In genomic region chr11:11776071-11776821, GRCm38 (mm10) we compare ENCODE assay signal across 24 mouse cellular contexts. TPM values are rescaled to one million over a fixed set of nuclear protein-coding genes. Genes with fewer than 3 reads are reported as not detected.
DNase-seq lines count a peak whose midpoint lies in the region; ATAC-seq lines count a peak whose summit lies in the region.
"Had no signal": no experiment of that assay in that cellular context is flagged by ENCODE, and none has a peak within 500 bp of the region (broad histone marks: within the 10 kb centered on the region; RNA-seq: fewer than 3 reads in every experiment).

No protein-coding gene starts in this region.

- H3K36me3 ChIP-seq in midbrain, embryonic 11.5 days (ENCODE audit: control insufficient read depth, insufficient read depth, low read length): no peaks in the 10 kb centered on the region
- H3K36me3 ChIP-seq in midbrain, embryonic 10.5 days: no peaks in the 10 kb centered on the region
- H3K36me3 ChIP-seq: embryonic facial prominence, embryonic 13.5 days; forebrain, embryonic 12.5 days; heart, embryonic 15.5 days; hindbrain, embryonic 10.5 days; hindbrain, embryonic 15.5 days had no signal

- no peaks in the 10 kb centered on the region for H3K27me3 ChIP-seq in midbrain, embryonic 11.5 days (ENCODE audit: control insufficient read depth, insufficient read depth, low read length)
- H3K27me3 ChIP-seq in midbrain, embryonic 10.5 days (ENCODE audit: low read depth, poor library complexity, severe bottlenecking): no peaks in the 10 kb centered on the region
- H3K27me3 ChIP-seq: embryonic facial prominence, embryonic 13.5 days; forebrain, embryonic 12.5 days; heart, embryonic 15.5 days; hindbrain, embryonic 15.5 days had no signal

- ATAC-seq in midbrain, embryonic 11.5 days (ENCODE audit: low FRiP score): no peak
- ATAC-seq: forebrain, embryonic 16.5 days; inflammation-experienced regulatory T-cells, adult 6 months; intestine, postnatal 0 days; Patski had no signal

- DNase-seq in adrenal gland, postnatal 10 days: peak; percentile 36
- no peak for DNase-seq in adrenal gland, adult 18-20 months (ENCODE audit: low spot score in 2 of 2)
- peak; percentile 67 for DNase-seq in midbrain, embryonic 11.5 days (ENCODE audit: low spot score, missing footprints)
- DNase-seq in midbrain, embryonic 10.5 days (ENCODE audit: low spot score): no peak
- DNase-seq in induced T-regulatory cell, adult 2 months (ENCODE audit: low read depth): peak; percentile 29
- DNase-seq in thymus, postnatal 25 days: no peak
- DNase-seq in lung, adult 18-20 months: no peak
- DNase-seq: adrenal gland, postnatal 36 days; cerebellum, adult 11-12 months; cerebellum, adult 9-10 months; cerebellum, postnatal 36 days; gastrocnemius, postnatal 10 days; heart, adult 18-20 months; heart, postnatal 14 days had no signal

- WGBS in midbrain, embryonic 11.5 days: 71% methylated on average over 4 of the region's 4 CpGs
- 75% methylated on average over 4 of the region's 4 CpGs for whole genome bisulfite sequencing in midbrain, embryonic 10.5 days

- H3K4me2 ChIP-seq in midbrain, embryonic 11.5 days: no peak overlapping the region
- H3K4me2 ChIP-seq: embryonic facial prominence, embryonic 13.5 days; forebrain, embryonic 12.5 days; heart, embryonic 11.5 days; heart, embryonic 15.5 days; hindbrain, embryonic 15.5 days had no signal

- no peaks in the 10 kb centered on the region for H3K9me3 ChIP-seq in midbrain, embryonic 11.5 days (ENCODE audit: control insufficient read depth, low read length)
- no peaks in the 10 kb centered on the region for H3K9me3 ChIP-seq in midbrain, embryonic 10.5 days (replicated peaks)
- H3K9me3 ChIP-seq: embryonic facial prominence, embryonic 13.5 days; forebrain, embryonic 12.5 days; heart, embryonic 15.5 days; hindbrain, embryonic 10.5 days; hindbrain, embryonic 15.5 days had no signal

- no peaks in the 10 kb centered on the region for H3K4me1 ChIP-seq in midbrain, embryonic 11.5 days (ENCODE audit: control insufficient read depth, insufficient read depth, low read length)
- H3K4me1 ChIP-seq in midbrain, embryonic 10.5 days: no peaks in the 10 kb centered on the region
- H3K4me1 ChIP-seq: embryonic facial prominence, embryonic 13.5 days; forebrain, embryonic 12.5 days; heart, embryonic 15.5 days; hindbrain, embryonic 10.5 days; hindbrain, embryonic 15.5 days had no signal

- no peak overlapping the region for H3K9ac ChIP-seq in midbrain, embryonic 11.5 days (ENCODE audit: low read length)
- H3K9ac ChIP-seq: embryonic facial prominence, embryonic 13.5 days; forebrain, embryonic 12.5 days; heart, embryonic 15.5 days; hindbrain, embryonic 15.5 days had no signal

- H3K4me3 ChIP-seq in midbrain, embryonic 11.5 days (ENCODE audit: low read depth, low read length): no peak overlapping the region
- no peak overlapping the region for H3K4me3 ChIP-seq in midbrain, embryonic 10.5 days
- H3K4me3 ChIP-seq: embryonic facial prominence, embryonic 13.5 days; forebrain, embryonic 12.5 days; heart, embryonic 15.5 days; hindbrain, embryonic 10.5 days; hindbrain, embryonic 15.5 days had no signal

- H3K27ac ChIP-seq in midbrain, embryonic 11.5 days (ENCODE audit: low read depth, low read length): no peak overlapping the region
- H3K27ac ChIP-seq in midbrain, embryonic 10.5 days (replicated peaks): no peak overlapping the region
- H3K27ac ChIP-seq: embryonic facial prominence, embryonic 13.5 days; forebrain, embryonic 12.5 days; heart, embryonic 15.5 days; hindbrain, embryonic 10.5 days; hindbrain, embryonic 15.5 days had no signal

RNA-seq across cellular contexts. Expression of gene Fignl1, which starts 32.5 kb away (rescaled TPM):
- 10 to 100 TPM in 1 of 2 experiments, 1 to 10 TPM in 1; 8.9 to 12.1 TPM for total RNA-seq in adrenal gland, postnatal 10 days (2021)
- 1 to 10 TPM; 1.3 TPM for total RNA-seq in adrenal gland, adult 18-20 months (2021)
- polyA plus RNA-seq in midbrain, embryonic 11.5 days (2014; fragmentation: Nextera tagmentation; extraction: Ambion mirVana): 99.1 and 109 TPM in 2 replicates
- 103 and 112 TPM in 2 replicates for polyA plus RNA-seq in midbrain, embryonic 10.5 days (2016; fragmentation: Nextera tagmentation; extraction: Ambion mirVana)

Comparison
In these comparisons a context has a peak if more than half of its experiments do, and no peak if none do; other contexts are left out.
1. DNase-seq: peak in adrenal gland, postnatal 10 days (single experiment), midbrain, embryonic 11.5 days (single experiment) and induced T-regulatory cell, adult 2 months (single experiment); none in adrenal gland, adult 18-20 months (0 of 2), midbrain, embryonic 10.5 days (single experiment), thymus, postnatal 25 days (single experiment) and lung, adult 18-20 months (0 of 2).
2. RNA of gene Fignl1, which starts 32.5 kb away (total RNA-seq): 8.9 to 12.1 TPM in adrenal gland, postnatal 10 days; 1.3 TPM in adrenal gland, adult 18-20 months; every median in the first group is over 4 times any median in the second.